Mouse (Mus musculus): ENCODE measurements around the gene Olfr70.
A peak's percentile ranks its signal among the peaks of the same experiment; 100 is the strongest.

The Olfr70 gene

GRCm38 (mm10) chr4:43700707-43701106 is at the start of gene Olfr70:
TSS of gene Olfr70 (minus strand) at chr4:43700807.
- no peak for DNase-seq (ENCODE audit: low spot score in 2 of 2)

GRCm38 (mm10) chr4:43745187-43745586 is 44.6 kb upstream of the Olfr70 start:
- DNase-seq (ENCODE audit: low spot score in 2 of 2), result no peak

GRCm38 (mm10) chr4:43743099-43743498 is 42.5 kb upstream of the Olfr70 start:
- no peak for DNase-seq (ENCODE audit: low spot score in 2 of 2)

GRCm38 (mm10) chr4:43742637-43743036 is 42.0 kb upstream of the Olfr70 start:
- no peak for DNase-seq (ENCODE audit: low spot score in 2 of 2)

GRCm38 (mm10) chr4:43741526-43741925 is 40.9 kb upstream of the Olfr70 start:
- DNase-seq (ENCODE audit: low spot score in 2 of 2), result no peak

- DNase-seq (ENCODE audit: low spot score in 2 of 2), result no peak
These were observed 38.5 kb upstream of the Olfr70 start for GRCm38 (mm10) chr4:43738989-43739674.

- DNase-seq (ENCODE audit: low spot score in 2 of 2), result no peak
These were observed 36.5 kb upstream of the Olfr70 start for GRCm38 (mm10) chr4:43737144-43737543.

GRCm38 (mm10) chr4:43733186-43733585 is 32.6 kb upstream of the Olfr70 start:
- DNase-seq (ENCODE audit: low spot score in 2 of 2), result no peak

- DNase-seq (ENCODE audit: low spot score in 2 of 2), result no peak
These were observed 31.6 kb upstream of the Olfr70 start for GRCm38 (mm10) chr4:43732171-43732570.

- DNase-seq (ENCODE audit: low spot score in 2 of 2), result no peak
These were observed 30.2 kb upstream of the Olfr70 start for GRCm38 (mm10) chr4:43730750-43731297.

- no peak for DNase-seq (ENCODE audit: low spot score in 2 of 2)
These were observed 29.4 kb upstream of the Olfr70 start, which contains the start of gene Spaar for GRCm38 (mm10) chr4:43729794-43730550. TSS of gene Spaar (plus strand) at chr4:43730034.

GRCm38 (mm10) chr4:43729126-43729525 is 28.5 kb upstream of the Olfr70 start:
- no peak for DNase-seq (ENCODE audit: low spot score in 2 of 2)

GRCm38 (mm10) chr4:43728576-43728954 is 28.0 kb upstream of the Olfr70 start:
- no peak for DNase-seq (ENCODE audit: low spot score in 2 of 2)

GRCm38 (mm10) chr4:43727718-43728575 is 27.3 kb upstream of the Olfr70 start:
- no peak for DNase-seq (ENCODE audit: low spot score in 2 of 2)

- DNase-seq (ENCODE audit: low spot score in 2 of 2), result no peak
These were observed 26.4 kb upstream of the Olfr70 start, which contains the start of gene Hrct1 for GRCm38 (mm10) chr4:43726995-43727394. TSS of gene Hrct1 (plus strand) at chr4:43727188.

GRCm38 (mm10) chr4:43726228-43726993 is 25.8 kb upstream of the Olfr70 start:
- no peak for DNase-seq (ENCODE audit: low spot score in 2 of 2)

GRCm38 (mm10) chr4:43724764-43725163 is 24.2 kb upstream of the Olfr70 start:
- peak in 1 of 2 experiments; percentile 11 for DNase-seq (ENCODE audit: low spot score in 2 of 2)

- DNase-seq (ENCODE audit: low spot score in 2 of 2), result no peak
These were observed 21.6 kb upstream of the Olfr70 start for GRCm38 (mm10) chr4:43722191-43722590.

- no peak for DNase-seq (ENCODE audit: low spot score in 2 of 2)
These were observed 20.1 kb upstream of the Olfr70 start for GRCm38 (mm10) chr4:43720491-43721228.

GRCm38 (mm10) chr4:43713652-43714219 is 13.1 kb upstream of the Olfr70 start:
- no peak for DNase-seq (ENCODE audit: low spot score in 2 of 2)

Measured in natural killer cell, adult 2 months (primary cell).